Mouse (Mus musculus) forebrain, embryonic 16.5 days (tissue): ENCODE data around the gene Fgr. TPM values are rescaled to one million over a fixed set of nuclear protein-coding genes. Genes with fewer than 3 reads are reported as not detected.
A peak's percentile ranks its signal among the peaks of the same experiment; 100 is the strongest.

Source experiments
- ATAC-seq: fragments of 200-750 bp; cut with Nextera tagmentation; 2 replicates; pipeline ENCODE4 v1.8.0; 2017; ENCODE audit warnings: mild to moderate bottlenecking, moderate library complexity
- H3K27ac ChIP-seq: fragments of 300-500 bp; sonication (generic); 2 replicates; pipeline ENCODE4 v1.5.1; 2014; ENCODE audit warnings: low read length, control low read depth
- H3K27me3 ChIP-seq: fragments of 300-500 bp; sonication (generic); replicated peaks from 2 replicates; pipeline ENCODE4 v1.6.1; 2014; ENCODE audit warnings: low read length; ENCODE audit not compliant: control insufficient read depth, insufficient read depth
- H3K36me3 ChIP-seq: fragments of 300-500 bp; sonication (generic); 2 replicates; pipeline ENCODE4 v1.6.1; 2014; ENCODE audit not compliant: control insufficient read depth, insufficient read depth
- H3K4me1 ChIP-seq: fragments of 300-500 bp; sonication (generic); replicated peaks from 2 replicates; pipeline ENCODE4 v1.6.1; 2014; ENCODE audit warnings: low read length; ENCODE audit not compliant: control insufficient read depth, insufficient read depth
- H3K4me2 ChIP-seq: fragments of 300-500 bp; sonication (generic); 2 replicates; pipeline ENCODE4 v1.6.1; 2014; ENCODE audit warnings: mild to moderate bottlenecking, low read length, control low read depth
- H3K4me3 ChIP-seq: fragments of 300-500 bp; sonication (generic); replicated peaks from 2 replicates; pipeline ENCODE4 v1.5.1; 2014; ENCODE audit warnings: mild to moderate bottlenecking, low read length, control low read depth
- H3K9ac ChIP-seq: fragments of 300-500 bp; sonication (generic); replicated peaks from 2 replicates; pipeline ENCODE4 v1.6.1; 2014; ENCODE audit warnings: low read depth, low read length, control low read depth
- H3K9me3 ChIP-seq: fragments of 300-500 bp; sonication (generic); 2 replicates; pipeline ENCODE4 v1.6.1; 2016; ENCODE audit warnings: low read length; ENCODE audit not compliant: control insufficient read depth
- WGBS: fragments of 180-500 bp; shearing (Covaris S2); extraction: QIAGEN DNeasy Blood & Tissue Kit; methylation state at CpG from one replicate; pipeline ENCODE4 v1.1.7; 2014; 5-methylcytosine and 5-hydroxymethylcytosine counted together
- polyA plus RNA-seq: library from polyadenylated mRNA; unstranded; fragments of >200 nt; fragmentation: Nextera tagmentation; extraction: Ambion mirVana; gene quantifications from 2 replicates; pipeline ENCODE4 v1.2.1, GENCODE M21; 2015

Fgr gene
- polyA plus RNA-seq, 1 experiment from 2014 or later: not detected

DNA sequence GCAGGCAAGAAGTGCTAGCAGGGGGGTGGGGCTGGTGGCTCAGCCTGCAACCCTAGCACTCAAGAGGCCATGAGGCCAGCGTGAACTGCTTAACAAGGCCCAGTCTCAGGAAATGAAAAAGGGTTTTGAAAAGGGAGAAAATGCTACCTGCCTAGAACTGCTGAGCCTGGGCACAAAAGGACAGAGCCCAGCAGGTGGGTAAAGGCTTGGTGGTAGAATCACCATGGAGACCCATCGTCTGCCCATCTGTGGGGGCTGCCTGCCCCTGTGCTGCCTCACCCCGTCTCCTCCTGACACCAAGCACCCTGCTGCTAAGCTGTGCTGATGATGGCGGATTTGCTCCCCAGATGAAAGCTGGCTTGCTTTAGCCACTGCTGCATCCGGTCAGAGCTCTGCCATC is 9.4 kb upstream of the Fgr start:
- Histone ChIP-seq H3K4me3 (no peak overlapping the region), H3K4me2 (no peak overlapping the region), H3K9ac (0 out of 2 replicates have a peak overlapping the region, but pooled peaks have one; percentile 17), H3K4me1 (peaks cover 3% of the 10 kb centered on the region; the same call in 1 of the 2 replicates), H3K36me3 (no peaks in the 10 kb centered on the region), H3K9me3 (no peaks in the 10 kb centered on the region), H3K27ac (no peak overlapping the region), H3K27me3 (no peaks in the 10 kb centered on the region)
- no peak for ATAC-seq
- WGBS: 26% methylated on average over 5 of the region's 5 CpGs

DNA sequence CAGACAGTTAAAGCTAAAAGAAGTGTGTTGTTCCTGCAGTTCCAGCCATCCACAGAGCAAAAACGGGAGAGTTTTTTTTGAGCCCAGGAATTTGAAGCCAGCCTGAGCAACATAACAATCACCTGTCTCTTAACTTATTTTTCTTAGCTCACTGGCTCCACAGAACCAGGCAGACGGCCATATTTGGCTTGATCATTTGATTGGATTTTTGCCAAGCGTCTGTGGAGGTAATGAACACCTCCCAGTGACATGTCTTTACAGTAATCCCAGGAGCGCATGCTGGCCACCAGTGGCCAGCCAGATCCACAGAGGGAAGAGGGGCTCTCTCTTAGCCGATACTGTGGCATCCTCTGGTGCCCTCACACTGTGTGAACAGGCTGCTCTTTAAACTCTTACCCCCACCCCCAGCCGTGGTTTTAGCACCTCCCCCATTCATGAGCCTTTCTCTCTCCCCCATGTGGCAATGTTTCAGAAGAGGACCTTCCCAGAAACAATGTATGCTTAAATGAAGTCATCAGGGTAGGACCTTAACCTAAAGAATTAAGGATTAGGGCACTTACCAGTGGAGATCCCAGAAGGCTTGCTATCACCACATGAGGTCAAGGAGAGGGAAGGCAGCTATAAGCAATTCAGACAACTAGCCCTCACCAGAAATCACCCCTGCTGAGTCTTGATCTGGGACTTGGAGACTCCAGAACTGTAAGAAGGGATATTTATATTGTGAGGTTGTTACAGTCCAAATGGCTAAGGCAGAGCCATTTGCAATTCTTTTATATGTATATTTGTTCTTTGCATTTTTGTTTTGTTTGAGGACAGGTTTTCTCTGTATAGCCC is 5.6 kb upstream of the Fgr start:
- Histone ChIP-seq H3K27me3 (no peaks in the 10 kb centered on the region; the same call in 1 of the 2 replicates), H3K4me1 (peaks cover 3% of the 10 kb centered on the region; the same call in 1 of the 2 replicates), H3K9me3 (no peaks in the 10 kb centered on the region), H3K4me3 (no peak overlapping the region), H3K4me2 (no peak overlapping the region), H3K27ac (no peak overlapping the region), H3K36me3 (no peaks in the 10 kb centered on the region), H3K9ac (no peak overlapping the region)
- 29% methylated on average over 6 of the region's 6 CpGs for WGBS
- ATAC-seq: no peak

DNA sequence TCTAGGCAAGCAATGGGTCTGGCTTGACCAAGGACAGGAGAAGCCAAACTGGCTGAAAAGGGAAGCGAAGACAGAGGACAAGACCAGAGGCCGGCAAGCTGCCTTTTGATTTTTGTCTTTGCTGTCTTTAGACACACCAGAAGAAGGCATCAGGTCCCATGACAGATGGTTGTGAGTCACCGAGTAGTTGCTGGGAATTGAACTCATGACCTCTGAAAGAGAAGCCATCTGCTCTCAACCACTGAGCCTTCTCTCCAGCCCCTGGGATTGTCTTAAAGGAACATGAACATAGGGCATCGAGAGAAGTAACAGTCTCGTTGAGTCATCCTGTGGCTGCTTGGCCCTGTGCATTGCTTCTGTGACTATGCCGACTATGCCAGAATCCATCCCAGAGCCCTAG is 2.3 kb upstream of the Fgr start:
- H3K36me3 ChIP-seq: no peaks in the 10 kb centered on the region
- H3K4me1 ChIP-seq: peaks cover 18% of the 10 kb centered on the region
- peaks cover 17% of the 10 kb centered on the region for H3K27me3 ChIP-seq
- H3K4me2 ChIP-seq: no peak overlapping the region
- no peak for ATAC-seq
- no peaks in the 10 kb centered on the region for H3K9me3 ChIP-seq
- no peak overlapping the region for H3K27ac ChIP-seq
- no peak overlapping the region for H3K9ac ChIP-seq
- H3K4me3 ChIP-seq: no peak overlapping the region
- WGBS: 80% methylated on average over 6 of the region's 6 CpGs

DNA sequence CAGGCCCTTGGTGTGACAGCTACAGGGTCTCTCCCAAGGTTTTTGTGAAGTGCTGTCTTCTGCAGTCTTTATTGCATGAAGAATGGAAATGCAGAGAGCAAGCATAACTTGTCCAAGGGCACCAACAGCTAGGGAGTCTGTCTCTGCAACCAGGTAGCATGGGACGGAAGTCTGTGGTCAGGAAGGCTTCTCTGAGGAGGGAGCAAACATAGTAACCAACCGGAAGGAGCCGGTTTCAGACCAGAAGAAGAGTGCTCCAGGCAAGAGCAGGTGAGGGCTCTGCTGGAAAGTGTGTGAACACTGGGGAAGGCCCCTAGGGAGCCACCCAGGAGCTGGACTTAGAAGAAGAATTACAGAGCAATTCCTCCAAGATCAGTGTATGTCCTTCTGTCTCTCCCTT is 1.8 kb upstream of the Fgr start:
- Histone ChIP-seq H3K9me3 (no peaks in the 10 kb centered on the region), H3K36me3 (no peaks in the 10 kb centered on the region), H3K4me3 (no peak overlapping the region), H3K4me2 (no peak overlapping the region), H3K4me1 (peaks cover 18% of the 10 kb centered on the region), H3K27me3 (peaks cover 20% of the 10 kb centered on the region), H3K9ac (no peak overlapping the region), H3K27ac (no peak overlapping the region)
- 70% methylated on average over 3 of the region's 3 CpGs for WGBS
- no peak for ATAC-seq

DNA sequence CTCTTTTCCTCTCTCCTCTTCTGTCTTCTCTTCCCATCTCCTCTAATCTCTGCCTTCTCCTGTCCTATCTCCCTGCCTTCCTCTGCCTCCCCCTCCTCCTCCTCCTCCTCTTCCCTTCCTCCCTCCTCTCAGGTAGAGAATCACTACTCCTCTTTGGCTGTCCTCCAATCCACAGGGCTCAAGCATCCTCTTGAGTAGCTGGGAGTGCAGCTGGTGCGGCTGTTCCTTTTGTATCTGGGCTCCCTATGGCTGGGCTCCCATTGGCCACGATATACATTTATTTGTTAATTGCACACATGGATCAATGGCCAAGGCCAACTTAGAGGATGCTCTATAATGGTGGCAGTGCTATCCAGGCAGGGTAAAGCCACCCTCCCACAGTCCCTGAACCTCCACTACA is 1.3 kb upstream of the Fgr start:
- Histone ChIP-seq H3K4me1 (peaks cover 18% of the 10 kb centered on the region), H3K4me3 (no peak overlapping the region), H3K9ac (no peak overlapping the region), H3K4me2 (no peak overlapping the region), H3K36me3 (no peaks in the 10 kb centered on the region), H3K27ac (no peak overlapping the region), H3K9me3 (no peaks in the 10 kb centered on the region), H3K27me3 (peaks cover 20% of the 10 kb centered on the region)
- no peak for ATAC-seq
- 9% methylated on average over 2 of the region's 2 CpGs for WGBS

DNA sequence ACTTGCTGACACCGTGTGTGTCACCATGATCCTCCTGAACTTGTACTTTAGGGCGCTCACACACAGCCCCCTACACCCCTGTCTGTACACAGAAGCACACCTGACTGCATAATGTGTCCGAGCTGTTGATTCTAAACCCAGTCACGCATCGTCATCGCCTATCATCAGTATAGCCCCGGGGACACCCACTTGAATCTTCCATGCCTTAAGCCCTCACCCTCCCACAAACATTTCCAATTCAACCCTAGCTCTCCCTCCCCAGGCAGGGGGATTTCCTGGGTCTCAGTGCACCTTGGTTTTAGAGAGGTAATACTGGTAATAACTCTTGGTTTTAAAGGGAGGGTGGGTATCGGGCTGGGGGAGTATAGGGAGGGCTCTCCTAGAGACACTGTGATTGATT is 709 bp upstream of the Fgr start:
- no peak overlapping the region for H3K9ac ChIP-seq
- H3K4me3 ChIP-seq: no peak overlapping the region
- H3K36me3 ChIP-seq: no peaks in the 10 kb centered on the region
- ATAC-seq: no peak
- H3K4me2 ChIP-seq: no peak overlapping the region
- peaks cover 16% of the 10 kb centered on the region for H3K4me1 ChIP-seq
- no peak overlapping the region for H3K27ac ChIP-seq
- 48% methylated on average over 8 of the region's 8 CpGs for WGBS
- peaks cover 20% of the 10 kb centered on the region for H3K27me3 ChIP-seq
- no peaks in the 10 kb centered on the region for H3K9me3 ChIP-seq

DNA sequence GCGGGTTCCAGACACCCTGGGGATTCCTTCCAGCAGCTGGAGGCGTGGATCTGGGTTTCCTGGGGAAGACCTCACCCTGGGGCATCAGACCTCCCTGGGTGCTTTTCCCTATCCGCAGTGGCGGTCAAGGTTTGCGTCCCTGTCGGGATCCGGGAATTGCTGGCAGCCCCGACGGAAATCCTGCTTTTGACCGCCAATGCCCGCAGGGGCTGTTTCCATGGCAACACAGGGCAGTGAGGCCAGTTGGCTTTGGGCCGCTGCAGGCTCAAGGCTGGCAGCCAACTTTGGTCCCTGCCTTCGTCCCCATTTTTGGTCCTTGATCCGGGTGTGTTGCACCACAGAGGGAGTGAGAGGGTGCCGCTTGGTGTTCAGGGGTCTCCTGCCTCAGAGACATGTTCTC is 1.0 kb downstream of the Fgr start:
- Histone ChIP-seq H3K9ac (no peak overlapping the region), H3K4me2 (peak overlapping the region; percentile 25; the same call in 1 of the 2 replicates), H3K9me3 (no peaks in the 10 kb centered on the region), H3K36me3 (no peaks in the 10 kb centered on the region), H3K27me3 (peaks cover 20% of the 10 kb centered on the region), H3K4me3 (no peak overlapping the region; the same call in 1 of the 2 replicates), H3K4me1 (peaks cover 15% of the 10 kb centered on the region), H3K27ac (no peak overlapping the region)
- ATAC-seq: no peak
- WGBS: 0% methylated on average over 15 of the region's 15 CpGs

DNA sequence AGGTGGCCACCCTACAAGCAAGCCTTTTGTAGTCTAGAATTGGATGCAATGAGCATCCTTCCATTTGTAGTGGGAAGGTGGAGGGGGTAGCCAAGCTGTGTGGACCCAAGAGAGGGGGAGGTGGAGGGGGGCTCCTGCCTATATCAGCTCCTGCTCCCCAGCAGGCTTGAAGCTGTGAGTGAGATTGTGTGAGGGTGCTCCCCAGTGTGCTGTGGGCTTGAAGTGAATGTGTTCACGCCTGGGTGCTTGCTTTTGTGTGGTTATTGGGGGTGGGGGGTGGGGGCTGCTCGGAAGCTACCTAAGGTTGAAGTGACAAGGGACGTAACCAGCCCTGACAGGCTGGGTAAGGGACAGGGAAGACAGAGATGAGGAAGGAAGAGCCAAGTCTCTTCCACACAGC is 1.9 kb downstream of the Fgr start:
- Histone ChIP-seq H3K4me2 (no peak overlapping the region), H3K9ac (no peak overlapping the region), H3K27me3 (peaks cover 20% of the 10 kb centered on the region), H3K27ac (no peak overlapping the region), H3K9me3 (no peaks in the 10 kb centered on the region), H3K36me3 (no peaks in the 10 kb centered on the region), H3K4me1 (peaks cover 15% of the 10 kb centered on the region), H3K4me3 (no peak overlapping the region)
- ATAC-seq: no peak
- 40% methylated on average over 3 of the region's 3 CpGs for WGBS

DNA sequence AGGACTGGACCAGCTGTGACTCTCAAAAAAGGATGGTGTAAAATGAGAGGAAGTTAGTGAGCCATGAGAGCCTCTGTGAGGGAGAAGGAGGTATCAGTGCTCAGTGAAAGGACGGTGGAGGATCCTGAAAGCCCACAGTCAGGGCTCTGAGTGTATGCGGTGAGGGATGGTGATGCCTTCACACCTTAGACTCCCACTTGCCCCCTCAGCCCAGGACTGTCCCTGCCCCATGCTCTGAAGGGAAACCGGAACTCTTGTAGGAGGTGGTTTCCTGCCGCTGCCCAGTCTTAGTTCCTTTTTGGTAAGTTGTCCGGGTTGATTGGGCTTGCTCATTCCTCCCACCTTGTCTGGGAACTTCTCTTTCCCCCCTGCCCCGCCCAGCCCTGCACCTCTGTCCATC is 2.8 kb downstream of the Fgr start:
- no peak overlapping the region for H3K9ac ChIP-seq
- no peak overlapping the region for H3K27ac ChIP-seq
- H3K4me1 ChIP-seq: peaks cover 15% of the 10 kb centered on the region
- no peak for ATAC-seq
- no peak overlapping the region for H3K4me3 ChIP-seq
- peaks cover 20% of the 10 kb centered on the region for H3K27me3 ChIP-seq
- no peak overlapping the region for H3K4me2 ChIP-seq
- H3K36me3 ChIP-seq: no peaks in the 10 kb centered on the region
- no peaks in the 10 kb centered on the region for H3K9me3 ChIP-seq
- WGBS: 83% methylated on average over 6 of the region's 6 CpGs
